Mouse (Mus musculus) small intestine, adult 2 months (tissue): Measurements from ENCODE around the gene Appl1. TPM values are rescaled to one million over a fixed set of nuclear protein-coding genes. Genes with fewer than 3 reads are reported as not detected.

Experiments used
- H3K27ac ChIP-seq: fragments of 200-500 bp; 2 replicates; pipeline ENCODE4 v1.5.1; 2012; ENCODE audit warnings: low read depth, low read length, control low read depth, inconsistent platforms; ENCODE audit not compliant: insufficient read depth
- H3K27me3 ChIP-seq: fragments of 200-500 bp; 2 replicates; pipeline ENCODE4 v1.6.1; 2012; ENCODE audit warnings: mild to moderate bottlenecking, moderate library complexity, low read length, inconsistent platforms; ENCODE audit not compliant: control insufficient read depth, insufficient read depth
- H3K36me3 ChIP-seq: fragments of 200-500 bp; 2 replicates; pipeline ENCODE4 v1.6.1; 2012; ENCODE audit warnings: mild to moderate bottlenecking, low read length, control low read depth, inconsistent platforms; ENCODE audit not compliant: control insufficient read depth, insufficient read depth
- H3K4me1 ChIP-seq: fragments of 200-500 bp; 2 replicates; pipeline ENCODE4 v1.6.1; 2012; ENCODE audit warnings: low read length, inconsistent platforms, mixed read lengths; ENCODE audit not compliant: control insufficient read depth, insufficient read depth, insufficient read length
- H3K4me3 ChIP-seq: fragments of 200-500 bp; 2 replicates; pipeline ENCODE4 v1.5.1; 2012; ENCODE audit warnings: low read depth, mild to moderate bottlenecking, control low read depth, inconsistent platforms, low read length, moderate library complexity
- CTCF ChIP-seq: fragments of 200-500 bp; IDR thresholded peaks from 2 replicates; pipeline ENCODE4 v1.5.1; 2012; ENCODE audit warnings: low read depth, mild to moderate bottlenecking, control low read depth, inconsistent platforms, low read length, moderate library complexity, mixed read lengths; ENCODE audit not compliant: insufficient replicate concordance, insufficient read length; ENCODE audit errors: extremely low read depth
- POLR2A ChIP-seq: fragments of 200-500 bp; IDR thresholded peaks from 2 replicates; pipeline ENCODE4 v1.6.1; 2012; ENCODE audit warnings: low read depth, mild to moderate bottlenecking, control low read depth, inconsistent platforms, low read length, moderate library complexity
- WGBS: fragments of 180-500 bp; shearing (Covaris S2); methylation state at CpG from one replicate; pipeline ENCODE4 v1.1.7; 2018; 5-methylcytosine and 5-hydroxymethylcytosine counted together
- polyA plus RNA-seq: library from polyadenylated mRNA; depleted of rRNA; stranded (reverse); fragments of >200 nt; gene quantifications from 2 replicates; pipeline ENCODE4 v1.2.3, GENCODE M21; 2012

Appl1 gene
- polyA plus RNA-seq, 1 experiment, result 1.3 TPM

GRCm38 (mm10) chr14:26979808-26980207, 8.8 kb upstream of the Appl1 start:
- TF ChIP-seq POLR2A (no peak), CTCF (no peak)
- H3K4me3 ChIP-seq, result no peak overlapping the region
- H3K27me3 ChIP-seq, result no peaks in the 10 kb centered on the region
- H3K36me3 ChIP-seq, result no peaks in the 10 kb centered on the region
- WGBS, result 92% methylated on average over 3 of the region's 3 CpGs
- H3K4me1 ChIP-seq, result no peaks in the 10 kb centered on the region
- H3K27ac ChIP-seq, result no peak overlapping the region

GRCm38 (mm10) chr14:26977500-26977899, 6.5 kb upstream of the Appl1 start:
- TF ChIP-seq POLR2A (no peak), CTCF (no peak)
- H3K27ac ChIP-seq, result no peak overlapping the region
- no peaks in the 10 kb centered on the region for H3K4me1 ChIP-seq
- H3K4me3 ChIP-seq, result no peak overlapping the region
- no peaks in the 10 kb centered on the region for H3K27me3 ChIP-seq
- 48% methylated on average over 2 of the region's 2 CpGs for WGBS
- no peaks in the 10 kb centered on the region for H3K36me3 ChIP-seq

- WGBS, result 84% methylated on average over 7 of the region's 7 CpGs
- no peaks in the 10 kb centered on the region for H3K36me3 ChIP-seq
- H3K27ac ChIP-seq, result no peak overlapping the region
- H3K27me3 ChIP-seq, result no peaks in the 10 kb centered on the region
- no peak for TF ChIP-seq CTCF
- no peak for TF ChIP-seq POLR2A
- no peak overlapping the region for H3K4me3 ChIP-seq
- H3K4me1 ChIP-seq, result no peaks in the 10 kb centered on the region; the same call in 1 of the 2 replicates
These were observed 5.2 kb upstream of the Appl1 start for GRCm38 (mm10) chr14:26976212-26976611.

- H3K4me3 ChIP-seq, result no peak overlapping the region
- H3K27ac ChIP-seq, result no peak overlapping the region
- TF ChIP-seq CTCF, result no peak
- no peaks in the 10 kb centered on the region; the same call in 1 of the 2 replicates for H3K4me1 ChIP-seq
- no peaks in the 10 kb centered on the region for H3K36me3 ChIP-seq
- WGBS, result 84% methylated on average over 3 of the region's 3 CpGs
- H3K27me3 ChIP-seq, result no peaks in the 10 kb centered on the region
These were observed 4.5 kb upstream of the Appl1 start for GRCm38 (mm10) chr14:26975490-26975889.

- TF ChIP-seq CTCF (no peak), POLR2A (no peak)
- Histone ChIP-seq H3K36me3 (no peaks in the 10 kb centered on the region), H3K4me3 (no peak overlapping the region), H3K4me1 (peaks cover 3% of the 10 kb centered on the region; the same call in 1 of the 2 replicates), H3K27ac (no peak overlapping the region), H3K27me3 (no peaks in the 10 kb centered on the region)
- 67% methylated on average over 2 of the region's 2 CpGs for WGBS
These were observed 2.1 kb upstream of the Appl1 start for GRCm38 (mm10) chr14:26973089-26973488.

- no peaks in the 10 kb centered on the region for H3K27me3 ChIP-seq
- peak overlapping the region; percentile 70 for H3K27ac ChIP-seq
- peak overlapping the region; percentile 93 for H3K4me3 ChIP-seq
- H3K4me1 ChIP-seq, result peaks cover 7% of the 10 kb centered on the region; the same call in 1 of the 2 replicates
- H3K36me3 ChIP-seq, result no peaks in the 10 kb centered on the region
- TF ChIP-seq CTCF (no peak), POLR2A (peak; percentile 95; the same call in 1 of the 2 replicates)
- WGBS, result under 1% methylated on average over 53 of the region's 53 CpGs
These were observed 546 bp downstream of the Appl1 start for GRCm38 (mm10) chr14:26970439-26970932.

- WGBS, result under 1% methylated on average over 62 of the region's 62 CpGs
- no peaks in the 10 kb centered on the region for H3K36me3 ChIP-seq
- peak overlapping the region; percentile 93 for H3K4me3 ChIP-seq
- H3K27ac ChIP-seq, result peak overlapping the region; percentile 70
- TF ChIP-seq CTCF (no peak), POLR2A (peak; percentile 33)
- H3K4me1 ChIP-seq, result peaks cover 7% of the 10 kb centered on the region; the same call in 1 of the 2 replicates
- H3K27me3 ChIP-seq, result no peaks in the 10 kb centered on the region
These were observed 1.1 kb downstream of the Appl1 start for GRCm38 (mm10) chr14:26969856-26970407.
